Mouse (Mus musculus): ENCODE measurements around the gene Hjurp.

DNA sequence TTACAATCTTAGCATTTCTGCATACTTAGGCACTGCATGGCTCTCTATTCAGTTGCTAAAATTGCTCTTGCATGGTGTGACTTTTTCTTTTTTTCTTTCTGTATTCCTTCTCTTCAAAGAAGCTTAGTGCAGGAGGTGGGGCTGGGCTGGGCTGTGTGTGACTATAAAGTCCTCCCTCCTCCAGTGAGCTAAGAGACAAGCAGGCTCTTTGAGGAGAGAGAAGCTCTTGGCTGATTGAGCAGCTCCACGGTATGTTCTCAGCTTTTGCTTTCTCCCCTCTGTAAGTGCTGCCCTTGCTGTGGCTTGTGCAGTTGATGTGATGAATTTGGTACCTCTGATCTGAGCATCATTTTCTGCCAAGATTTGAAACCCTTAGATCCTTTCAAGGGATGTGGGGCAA is 29.1 kb upstream of the Hjurp start:
- TF ChIP-seq CTCF (IDR thresholded peaks at IDR 0.05; ENCODE audit: low read depth, low read length), result no peak
- TF ChIP-seq POLR2A (IDR thresholded peaks at IDR 0.05; ENCODE audit: insufficient read depth, low read length), result no peak

All from ES-Bruce4 (cell line).